Comparison of ENCODE assay signal across 8 mouse cellular contexts in genomic region chr1:78686872-78687271, GRCm38 (mm10). TPM values are rescaled to one million over a fixed set of nuclear protein-coding genes. Genes with fewer than 3 reads are reported as not detected.
DNase-seq lines count a peak whose midpoint lies in the region; ATAC-seq and TF ChIP-seq lines count a peak whose summit lies in the region.

No protein-coding gene starts in this region.

- no peak overlapping the region for H3K4me3 ChIP-seq in spleen, adult 2 months (ENCODE audit: extremely low read depth, insufficient read depth, insufficient read length)
- no peak overlapping the region for H3K4me3 ChIP-seq in forebrain, embryonic 10.5 days

- intact Hi-C loops in heart, postnatal 14 days (cut with DNase I), result loop anchor here (5.0 kb wide), 1 partner anchor 150 kb away; no protein-coding TSS in a partner anchor

- peak; percentile 12; the same call in 1 of the 2 replicates for TF ChIP-seq CTCF in spleen, adult 2 months (IDR thresholded peaks at IDR 0.05; ENCODE audit: extremely low read depth, insufficient read depth, insufficient read length, insufficient replicate concordance)

- no peaks in the 10 kb centered on the region; the same call in 1 of the 2 replicates for H3K4me1 ChIP-seq in spleen, adult 2 months (ENCODE audit: control insufficient read depth, insufficient read depth, insufficient read length)
- no peaks in the 10 kb centered on the region for H3K4me1 ChIP-seq in forebrain, embryonic 10.5 days

- H3K9me3 ChIP-seq in forebrain, embryonic 10.5 days, result no peaks in the 10 kb centered on the region

- peak; percentile 27 to 39 for DNase-seq in heart, postnatal 14 days
- no peak for DNase-seq in heart, adult 9 months (ENCODE audit: low spot score in 2 of 2)
- DNase-seq in spleen, adult 2 months (ENCODE audit: low read depth in 1 of 2, low spot score in 2 of 2), result no peak
- DNase-seq in spleen, postnatal 36 days (ENCODE audit: low spot score in 2 of 2), result no peak
- DNase-seq in forebrain, embryonic 10.5 days (ENCODE audit: extremely low spot score, low spot score), result no peak
- no peak for DNase-seq in gastrocnemius, adult 8-10 months (ENCODE audit: low spot score in 2 of 2)

- peak; percentile 72 for ATAC-seq in common myeloid progenitor, adult 5-6 weeks (replicated peaks; ENCODE audit: low read depth, poor library complexity, severe bottlenecking)
- ATAC-seq in megakaryocyte progenitor cell, adult 5-6 weeks (replicated peaks; ENCODE audit: poor library complexity), result peak; percentile 83

- no peak for TF ChIP-seq POLR2A in spleen, adult 2 months (IDR thresholded peaks at IDR 0.05; ENCODE audit: low read depth, low read length)

- H3K27me3 ChIP-seq in spleen, adult 2 months (ENCODE audit: control insufficient read depth, insufficient read depth, low read length), result no peaks in the 10 kb centered on the region
- no peaks in the 10 kb centered on the region for H3K27me3 ChIP-seq in forebrain, embryonic 10.5 days (ENCODE audit: poor library complexity, severe bottlenecking)

- H3K36me3 ChIP-seq in spleen, adult 2 months (ENCODE audit: control insufficient read depth, insufficient read depth, low read length), result peaks cover 1% of the 10 kb centered on the region; the same call in 1 of the 2 replicates
- peaks cover 65% of the 10 kb centered on the region for H3K36me3 ChIP-seq in forebrain, embryonic 10.5 days (replicated peaks)

- no peak overlapping the region for H3K27ac ChIP-seq in spleen, adult 2 months (ENCODE audit: insufficient read depth, low read length)
- no peak overlapping the region for H3K27ac ChIP-seq in forebrain, embryonic 10.5 days

RNA-seq across cellular contexts. Expression of gene Utp14b, which starts 29.0 kb away (rescaled TPM):
- 1 to 10 TPM; 1.7 TPM for total RNA-seq in heart, postnatal 14 days (2021)
- 0.16 and 0.46 TPM in 2 replicates for polyA plus RNA-seq in spleen, adult 2 months (2012; rRNA removed)
- total RNA-seq in common myeloid progenitor, adult 5-6 weeks (2017), result 19.9 and 23.1 TPM in 2 replicates
- total RNA-seq in megakaryocyte progenitor cell, adult 5-6 weeks (2015), result 6.2 and 7.3 TPM in 2 replicates
- 10.3 and 12.8 TPM in 2 replicates for total RNA-seq in megakaryocyte progenitor cell, adult 5-6 weeks (2017)
- polyA plus RNA-seq in forebrain, embryonic 10.5 days (2016; fragmentation: Nextera tagmentation; extraction: Ambion mirVana), result 4.0 and 4.1 TPM in 2 replicates
- 1 to 10 TPM in 1 of 4 experiments, under 1 TPM in 3; 0.80 to 2.5 (median 0.91) TPM for total RNA-seq in gastrocnemius, adult 8-10 months (2022)

RNA-seq across cellular contexts. Expression of gene Acsl3, which starts 29.2 kb away (rescaled TPM):
- 1 to 10 TPM; 6.4 to 7.6 TPM for total RNA-seq in heart, postnatal 14 days (2021)
- polyA plus RNA-seq in spleen, adult 2 months (2012; rRNA removed), result 1.6 and 1.8 TPM in 2 replicates
- total RNA-seq in common myeloid progenitor, adult 5-6 weeks (2017), result 92.7 and 112 TPM in 2 replicates
- total RNA-seq in megakaryocyte progenitor cell, adult 5-6 weeks (2015), result 11.1 and 14.2 TPM in 2 replicates
- 37.3 and 55.9 TPM in 2 replicates for total RNA-seq in megakaryocyte progenitor cell, adult 5-6 weeks (2017)
- polyA plus RNA-seq in forebrain, embryonic 10.5 days (2016; fragmentation: Nextera tagmentation; extraction: Ambion mirVana), result 83.5 and 88.8 TPM in 2 replicates
- 10 to 100 TPM in 2 of 4 experiments, 1 to 10 TPM in 2; 6.1 to 23.4 (median 9.1) TPM for total RNA-seq in gastrocnemius, adult 8-10 months (2022)

Comparison
In these comparisons a context has a peak if more than half of its experiments do, and no peak if none do; other contexts are left out.
1. DNase-seq: peak in heart, postnatal 14 days (2 of 2); none in heart, adult 9 months (0 of 2), spleen, adult 2 months (0 of 2), spleen, postnatal 36 days (0 of 2), forebrain, embryonic 10.5 days (single experiment) and gastrocnemius, adult 8-10 months (0 of 2).